Mouse (Mus musculus): Measurements from ENCODE around the gene Usp9x.

Usp9x gene

GRCm38 (mm10) chrX:13071241-13071775 is at the start of gene Usp9x:
Gene Usp9x, plus strand, starts transcription at chrX:13071498.
- DNase-seq (ENCODE audit: inconsistent age in 2 of 2, low spot score in 1 of 2): peak; percentile 90 to 96

- no peak for DNase-seq (ENCODE audit: inconsistent age in 2 of 2, low spot score in 1 of 2)
Observed at GRCm38 (mm10) chrX:13022547-13023310, 48.6 kb upstream of the Usp9x start.

- DNase-seq (ENCODE audit: inconsistent age in 2 of 2, low spot score in 1 of 2): no peak
Observed at GRCm38 (mm10) chrX:13024539-13025202, 46.6 kb upstream of the Usp9x start.

- no peak for DNase-seq (ENCODE audit: inconsistent age in 2 of 2, low spot score in 1 of 2)
Observed at GRCm38 (mm10) chrX:13025286-13025685, 46.0 kb upstream of the Usp9x start.

- no peak for DNase-seq (ENCODE audit: inconsistent age in 2 of 2, low spot score in 1 of 2)
Observed at GRCm38 (mm10) chrX:13028156-13028555, 43.1 kb upstream of the Usp9x start.

- no peak for DNase-seq (ENCODE audit: inconsistent age in 2 of 2, low spot score in 1 of 2)
Observed at GRCm38 (mm10) chrX:13029996-13030395, 41.3 kb upstream of the Usp9x start.

- no peak for DNase-seq (ENCODE audit: inconsistent age in 2 of 2, low spot score in 1 of 2)
Observed at GRCm38 (mm10) chrX:13037085-13037484, 34.2 kb upstream of the Usp9x start.

GRCm38 (mm10) chrX:13039211-13039610 is 32.1 kb upstream of the Usp9x start:
- DNase-seq (ENCODE audit: inconsistent age in 2 of 2, low spot score in 1 of 2): peak in 1 of 2 experiments; percentile 33

GRCm38 (mm10) chrX:13040391-13040790 is 30.9 kb upstream of the Usp9x start:
- no peak for DNase-seq (ENCODE audit: inconsistent age in 2 of 2, low spot score in 1 of 2)

GRCm38 (mm10) chrX:13041630-13042129 is 29.6 kb upstream of the Usp9x start:
- DNase-seq (ENCODE audit: inconsistent age in 2 of 2, low spot score in 1 of 2): peak; percentile 96 to 98

- DNase-seq (ENCODE audit: inconsistent age in 2 of 2, low spot score in 1 of 2): no peak
Observed at GRCm38 (mm10) chrX:13043780-13044179, 27.5 kb upstream of the Usp9x start.

- DNase-seq (ENCODE audit: inconsistent age in 2 of 2, low spot score in 1 of 2): no peak
Observed at GRCm38 (mm10) chrX:13044666-13045065, 26.6 kb upstream of the Usp9x start.

- DNase-seq (ENCODE audit: inconsistent age in 2 of 2, low spot score in 1 of 2): no peak
Observed at GRCm38 (mm10) chrX:13046893-13047435, 24.3 kb upstream of the Usp9x start.

- DNase-seq (ENCODE audit: inconsistent age in 2 of 2, low spot score in 1 of 2): peak; percentile 31 to 72
Observed at GRCm38 (mm10) chrX:13047631-13048345, 23.5 kb upstream of the Usp9x start.

- peak; percentile 63 to 77 for DNase-seq (ENCODE audit: inconsistent age in 2 of 2, low spot score in 1 of 2)
Observed at GRCm38 (mm10) chrX:13054612-13055011, 16.7 kb upstream of the Usp9x start.

- no peak for DNase-seq (ENCODE audit: inconsistent age in 2 of 2, low spot score in 1 of 2)
Observed at GRCm38 (mm10) chrX:13061961-13062360, 9.3 kb upstream of the Usp9x start.

- DNase-seq (ENCODE audit: inconsistent age in 2 of 2, low spot score in 1 of 2): no peak
Observed at GRCm38 (mm10) chrX:13064273-13064925, 6.9 kb upstream of the Usp9x start.

GRCm38 (mm10) chrX:13070206-13070572 is 1.1 kb upstream of the Usp9x start:
- DNase-seq (ENCODE audit: inconsistent age in 2 of 2, low spot score in 1 of 2): no peak

- DNase-seq (ENCODE audit: inconsistent age in 2 of 2, low spot score in 1 of 2): peak; percentile 92 to 97
Observed at GRCm38 (mm10) chrX:13070573-13071240, 591 bp upstream of the Usp9x start.

All from adrenal gland, adult (tissue).